Comparison of ENCODE assay signal across 35 mouse cellular contexts in the genomic region with DNA sequence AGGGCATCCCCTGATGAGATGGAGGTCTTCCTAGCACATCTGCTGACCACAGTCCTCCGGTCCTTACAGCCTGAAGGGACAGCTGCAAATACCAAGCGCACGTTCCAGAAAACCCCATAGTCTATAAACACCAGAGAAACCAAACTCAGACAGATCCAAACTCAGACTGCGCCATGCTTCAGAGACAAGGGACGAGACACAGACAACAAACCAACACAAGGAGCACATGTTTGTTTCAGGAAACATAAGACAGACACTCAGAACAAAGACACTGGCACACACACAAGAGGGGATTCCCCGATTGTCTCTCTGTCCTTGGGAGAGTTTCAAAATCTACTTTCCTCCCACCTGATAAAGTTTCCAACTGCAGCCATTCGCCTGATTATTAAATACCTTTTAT. TPM values are rescaled to one million over a fixed set of nuclear protein-coding genes. Genes with fewer than 3 reads are reported as not detected.
"Had no signal": no experiment of that assay in that cellular context is flagged by ENCODE, and none has a peak within 500 bp of the region (broad histone marks: within the 10 kb centered on the region; RNA-seq: fewer than 3 reads in every experiment).

No protein-coding gene starts in this region.

- H3K27ac ChIP-seq: gastrocnemius, adult 2 months; heart, adult 2 months; heart, embryonic 13.5 days; heart, embryonic 15.5 days; hindbrain, embryonic 10.5 days; hindbrain, embryonic 12.5 days; hindbrain, embryonic 14.5 days; intestine, embryonic 15.5 days; kidney, embryonic 15.5 days; layer of hippocampus, adult 2 months; left cerebral cortex, adult 2 months; limb, embryonic 10.5 days; limb, embryonic 12.5 days; liver, embryonic 13.5 days; liver, embryonic 15.5 days had no signal

- ATAC-seq: hindbrain, embryonic 16.5 days; inflammation-experienced regulatory T-cells, adult 6 months; intestine, embryonic 15.5 days; intestine, postnatal 0 days had no signal

- H3K4me1 ChIP-seq: heart, embryonic 13.5 days; heart, embryonic 15.5 days; hindbrain, embryonic 10.5 days; hindbrain, embryonic 12.5 days; intestine, embryonic 15.5 days; kidney, embryonic 15.5 days; limb, embryonic 10.5 days; limb, embryonic 12.5 days; liver, embryonic 13.5 days; liver, embryonic 15.5 days had no signal

- DNase-seq: gastrocnemius, adult 2 months; gastrocnemius, postnatal 10 days; gastrocnemius, postnatal 25 days; heart, adult 2 months; heart, postnatal 14 days; heart, postnatal 4 days; kidney, adult 18-20 months; kidney, adult 8-10 months; kidney, postnatal 10 days; kidney, postnatal 25 days; kidney, postnatal 4 days; liver; liver, embryonic 13.5 days had no signal

- H3K27me3 ChIP-seq: heart, embryonic 13.5 days; heart, embryonic 15.5 days; hindbrain, embryonic 12.5 days; intestine, embryonic 15.5 days; kidney, embryonic 15.5 days; limb, embryonic 12.5 days; liver, embryonic 13.5 days; liver, embryonic 15.5 days had no signal

- H3K4me2 ChIP-seq: heart, embryonic 11.5 days; heart, embryonic 13.5 days; heart, embryonic 15.5 days; hindbrain, embryonic 12.5 days; hindbrain, embryonic 14.5 days; intestine, embryonic 15.5 days; kidney, embryonic 15.5 days; limb, embryonic 12.5 days; liver, embryonic 11.5 days; liver, embryonic 13.5 days; liver, embryonic 15.5 days had no signal

- H3K4me3 ChIP-seq: gastrocnemius, adult 2 months; heart, adult 2 months; heart, embryonic 13.5 days; heart, embryonic 15.5 days; hindbrain, embryonic 10.5 days; hindbrain, embryonic 12.5 days; intestine, embryonic 15.5 days; kidney, embryonic 15.5 days; layer of hippocampus, adult 2 months; left cerebral cortex, adult 2 months; limb, embryonic 10.5 days; limb, embryonic 12.5 days; liver, embryonic 13.5 days; liver, embryonic 15.5 days had no signal

- H3K9ac ChIP-seq: heart, embryonic 13.5 days; heart, embryonic 15.5 days; hindbrain, embryonic 12.5 days; hindbrain, embryonic 14.5 days; intestine, embryonic 15.5 days; kidney, embryonic 15.5 days; limb, embryonic 12.5 days; liver, embryonic 13.5 days; liver, embryonic 15.5 days had no signal

- H3K36me3 ChIP-seq: heart, embryonic 13.5 days; heart, embryonic 15.5 days; hindbrain, embryonic 10.5 days; hindbrain, embryonic 12.5 days; intestine, embryonic 15.5 days; kidney, embryonic 15.5 days; limb, embryonic 10.5 days; limb, embryonic 12.5 days; liver, embryonic 13.5 days; liver, embryonic 15.5 days had no signal

- H3K9me3 ChIP-seq: heart, embryonic 15.5 days; intestine, embryonic 15.5 days; limb, embryonic 10.5 days; liver, embryonic 13.5 days; liver, embryonic 15.5 days had no signal

RNA-seq across cellular contexts. Expression of gene 4930524B15Rik, which starts 16.4 kb away (rescaled TPM):
- total RNA-seq: gastrocnemius, adult 2 months; gastrocnemius, postnatal 10 days; gastrocnemius, postnatal 25 days; gastrocnemius, postnatal 4 days; granulocyte monocyte progenitor cell, adult 5-6 weeks; heart, adult 2 months; heart, postnatal 14 days; heart, postnatal 4 days; layer of hippocampus, adult 2 months; layer of hippocampus, postnatal 10 days; left cerebral cortex, adult 2 months; left cerebral cortex, postnatal 14 days; left cerebral cortex, postnatal 36 days had no signal
- polyA plus RNA-seq: heart, adult 2 months; inflammation-experienced regulatory T-cells, adult 6 months; intestine, embryonic 15.5 days; limb, embryonic 12.5 days; liver, embryonic 11.5 days; liver, embryonic 13.5 days; liver, embryonic 15.5 days had no signal

RNA-seq across cellular contexts. Expression of gene Nsg2, which starts 18.4 kb away (rescaled TPM):
- total RNA-seq: gastrocnemius, adult 2 months; granulocyte monocyte progenitor cell, adult 5-6 weeks had no signal
